Mouse (Mus musculus) lung, adult 2 months (tissue): ENCODE measurements around the gene Nt5c.

Experiments
- CTCF ChIP-seq: fragments of 200-500 bp; IDR thresholded peaks from 2 replicates; pipeline ENCODE4 v1.5.1; 2011; ENCODE audit warnings: mild to moderate bottlenecking, low read length, control low read depth; ENCODE audit not compliant: insufficient read depth
- POLR2A ChIP-seq: fragments of 200-500 bp; IDR thresholded peaks from 2 replicates; pipeline ENCODE4 v1.6.1; 2011; ENCODE audit warnings: low read depth, mild to moderate bottlenecking, control low read depth, low read length, borderline replicate concordance; ENCODE audit errors: extremely low read depth

DNA sequence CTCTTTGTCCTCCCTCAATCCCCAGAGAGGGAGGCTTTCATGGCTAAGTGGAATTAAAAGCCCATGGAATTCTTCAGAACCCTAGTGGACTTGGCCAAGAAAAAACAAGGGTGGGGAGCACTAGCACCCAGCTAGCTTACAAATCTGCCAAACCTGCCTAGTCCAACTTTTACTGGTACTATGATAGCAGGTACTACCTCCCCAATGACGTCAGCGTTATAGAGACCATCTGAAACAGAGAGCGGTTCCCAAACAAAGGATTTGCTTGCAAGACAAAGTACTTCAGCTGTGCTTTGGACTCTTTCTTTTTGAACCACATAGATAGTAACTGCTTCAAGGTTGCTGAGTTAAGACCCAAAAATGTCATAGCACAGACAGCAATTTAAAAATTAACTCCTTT, 20.3 kb upstream of the Nt5c start:
- TF ChIP-seq CTCF (no peak), POLR2A (no peak)
